Mouse (Mus musculus): Measurements from ENCODE around the gene Olfr1030. TPM values are rescaled to one million over a fixed set of nuclear protein-coding genes. Genes with fewer than 3 reads are reported as not detected.
"Not testable (repeated sequence)": the region's sequence is repeated elsewhere in the genome, so short reads cannot be mapped to it uniquely, and the experiment has no call there.

Olfr1030 gene
- not detected for total RNA-seq (2021)

DNA sequence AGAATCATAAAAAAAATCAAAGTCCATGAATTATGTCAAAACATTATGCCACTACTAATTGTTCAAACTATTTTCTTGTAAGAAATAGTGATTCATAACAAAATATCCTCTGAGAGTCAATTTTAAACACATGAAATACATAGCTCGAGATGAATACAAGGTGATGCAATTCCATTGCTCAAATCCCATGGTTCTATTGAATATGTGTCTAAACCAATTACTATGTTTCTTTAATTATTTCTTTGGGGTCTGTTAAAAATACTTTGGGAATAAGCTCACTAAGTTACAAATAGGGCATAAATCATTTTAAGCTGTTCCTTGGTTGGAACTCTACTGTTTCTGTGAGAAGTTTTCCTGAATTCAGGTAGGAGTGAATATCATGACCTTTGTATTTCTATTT, at the start of gene Olfr1030:
Gene Olfr1030 (plus strand): TSS at position 301 of the 400 bp plus-strand sequence.
- no peak for DNase-seq
- intact Hi-C loops (cut with DNase I), result no loop called here

DNA sequence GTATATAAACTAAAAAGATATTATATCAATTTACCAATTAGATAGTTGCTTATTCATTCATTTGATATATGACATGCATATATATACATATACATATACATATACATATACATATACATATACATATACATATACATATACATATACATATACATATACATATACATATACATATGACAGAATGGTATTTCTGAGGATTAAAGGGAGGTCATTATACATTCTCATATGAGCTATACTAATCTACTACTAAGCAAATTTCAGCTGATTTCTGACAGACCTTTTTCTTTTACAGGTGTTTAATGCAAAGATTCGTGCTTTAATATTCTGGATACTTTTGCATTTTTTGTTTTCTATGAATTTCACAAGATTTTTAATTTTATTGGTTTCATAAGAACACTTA, 28.9 kb upstream of the Olfr1030 start, which contains the start of gene Olfr1028:
Gene Olfr1028 (plus strand): TSS at position 301 of the 400 bp plus-strand sequence.
- no peak for DNase-seq
- intact Hi-C loops (cut with DNase I), result no loop called here

DNA sequence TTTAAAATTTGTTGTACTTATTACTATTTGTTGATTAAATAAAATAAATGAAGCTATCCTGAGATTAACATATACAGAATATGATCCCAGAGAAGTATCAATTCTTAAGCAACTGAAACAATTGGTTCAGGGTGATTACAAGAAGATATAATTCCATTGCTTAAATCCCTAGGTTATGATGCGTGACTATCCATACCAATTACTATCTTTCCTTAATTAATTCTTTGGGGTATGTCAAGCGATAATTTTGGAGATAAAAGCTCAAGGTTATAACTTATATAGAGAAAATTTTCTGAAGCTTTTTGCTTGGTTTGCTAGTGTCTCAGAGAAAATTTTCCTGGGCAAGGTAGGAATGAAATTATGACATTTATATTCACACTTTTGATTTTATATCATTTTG, 5.5 kb upstream of the Olfr1030 start, which contains the start of gene Olfr1029:
Gene Olfr1029 (plus strand): TSS at position 301 of the 400 bp plus-strand sequence.
- intact Hi-C loops (cut with DNase I), result no loop called here

GRCm38 (mm10) chr2:85990004-85990403, 10.9 kb downstream of the Olfr1030 start, which contains the start of gene Olfr1031:
Gene Olfr1031 (plus strand): TSS chr2:85990304.
- intact Hi-C loops (cut with DNase I), result no loop called here

More for the DNA sequence above, 5.5 kb upstream of the Olfr1030 start, which contains the start of gene Olfr1029:
- no peak for DNase-seq

GRCm38 (mm10) chr2:86005240-86005639, 26.2 kb downstream of the Olfr1030 start, which contains the start of gene Olfr1032:
Gene Olfr1032 (plus strand): TSS chr2:86005540.
- no peak for DNase-seq

More at GRCm38 (mm10) chr2:85990004-85990403, 10.9 kb downstream of the Olfr1030 start, which contains the start of gene Olfr1031:
- DNase-seq, result no peak

GRCm38 (mm10) chr2:86020406-86020805, 41.3 kb downstream of the Olfr1030 start, which contains the start of gene Olfr1033:
Gene Olfr1033 (plus strand): TSS chr2:86020633.
- DNase-seq, result peak; percentile 15 to 35
- intact Hi-C loops (cut with DNase I), result not testable (repeated sequence)

More at GRCm38 (mm10) chr2:86005240-86005639, 26.2 kb downstream of the Olfr1030 start, which contains the start of gene Olfr1032:
- intact Hi-C loops (cut with DNase I), result no loop called here

- intact Hi-C loops (cut with DNase I); DNase-seq: not testable (repeated sequence)
These were observed 42.4 kb downstream of the Olfr1030 start for GRCm38 (mm10) chr2:86021518-86021917.

Other genes starting within 250 kb of the Olfr1030 start
- gene Olfr1012, start 216.5 kb upstream of the Olfr1030 start, total RNA-seq (2021), result not detected
- gene Olfr1013, start 212.2 kb upstream of the Olfr1030 start, total RNA-seq (2021), result not detected
- not detected for gene Olfr1014, start 206.6 kb upstream of the Olfr1030 start, total RNA-seq (2021)
- gene Olfr1015, start 197.3 kb upstream of the Olfr1030 start, total RNA-seq (2021), result not detected
- gene Olfr1016, start 176.7 kb upstream of the Olfr1030 start, total RNA-seq (2021), result not detected
- gene Olfr1018, start 160.8 kb upstream of the Olfr1030 start, total RNA-seq (2021), result not detected
- gene Olfr1019, start 133.8 kb upstream of the Olfr1030 start, total RNA-seq (2021), result not detected
- not detected for gene Olfr1020, start 132.2 kb upstream of the Olfr1030 start, total RNA-seq (2021)
- gene Olfr1022, start 110.7 kb upstream of the Olfr1030 start, total RNA-seq (2021), result not detected
- not detected for gene Olfr1023, start 93.6 kb upstream of the Olfr1030 start, total RNA-seq (2021)
- not detected for gene Olfr1024, start 74.2 kb upstream of the Olfr1030 start, total RNA-seq (2021)
- gene Olfr1025-ps1, start 64.1 kb upstream of the Olfr1030 start, total RNA-seq (2021), result not detected
- gene Olfr1026, start 57.7 kb upstream of the Olfr1030 start, total RNA-seq (2021), result not detected
- not detected for gene Olfr1028, start 28.8 kb upstream of the Olfr1030 start, total RNA-seq (2021)
- gene Olfr1029, start 5.4 kb upstream of the Olfr1030 start, total RNA-seq (2021), result not detected
- not detected for gene Olfr1031, start 11.0 kb downstream of the Olfr1030 start, total RNA-seq (2021)
- not detected for gene Olfr1032, start 26.3 kb downstream of the Olfr1030 start, total RNA-seq (2021)
- gene Olfr1033, start 41.4 kb downstream of the Olfr1030 start, total RNA-seq (2021), result 1 to 10 TPM; 1.6 to 7.4 TPM
- gene Olfr1034, start 66.6 kb downstream of the Olfr1030 start, total RNA-seq (2021), result under 1 TPM; 0.08 to 0.11 TPM
- gene Olfr1036, start 94.7 kb downstream of the Olfr1030 start, total RNA-seq (2021), result not detected
- not detected for gene Olfr1037, start 108.1 kb downstream of the Olfr1030 start, total RNA-seq (2021)
- gene Olfr1039, start 156.7 kb downstream of the Olfr1030 start, total RNA-seq (2021), result not detected
- gene Olfr1040, start 167.5 kb downstream of the Olfr1030 start, total RNA-seq (2021), result not detected
- gene Olfr1042, start 182.6 kb downstream of the Olfr1030 start, total RNA-seq (2021), result not detected
- gene Olfr1043, start 188.2 kb downstream of the Olfr1030 start, total RNA-seq (2021), result not detected
- gene Olfr1044, start 198.5 kb downstream of the Olfr1030 start, total RNA-seq (2021), result not detected
- gene Olfr52, start 206.4 kb downstream of the Olfr1030 start, total RNA-seq (2021), result not detected
- gene Olfr1045, start 223.7 kb downstream of the Olfr1030 start, total RNA-seq (2021), result not detected
- not detected for gene Olfr1046, start 240.0 kb downstream of the Olfr1030 start, total RNA-seq (2021)

Measured in heart, postnatal 36 days (tissue).